Mouse (Mus musculus) layer of hippocampus, postnatal 25 days (tissue): ENCODE measurements at regions not wholly inside any gene's neighbourhood (a gene's known extent, or its start where the extent isn't known, plus 50 kb on each side); places are given as distances from the start of the nearest gene placed in this dataset.
A peak's percentile ranks its signal among the peaks of the same experiment; 100 is the strongest.

Experiments
- DNase-seq, 2 experiments: peaks; one replicate each; pipeline ENCODE4 v3.0.0; 2022; ENCODE audit warnings: mixed read lengths in 2 of 2, low spot score in 1 of 2; ENCODE audit errors: extremely low spot score in 1 of 2

- DNase-seq: no peak
These were observed 286.9 kb upstream of the Gprin3 start for GRCm38 (mm10) chr6:59713004-59713403.

GRCm38 (mm10) chr6:59684985-59685384, 258.9 kb upstream of the Gprin3 start:
- no peak for DNase-seq

- peak in 1 of 2 experiments; percentile 3 for DNase-seq
These were observed 241.3 kb upstream of the Gprin3 start for GRCm38 (mm10) chr6:59667356-59667755.
